Mouse (Mus musculus) gastrocnemius, adult 18-20 months (tissue): ENCODE results near the gene Vps26c. TPM values are rescaled to one million over a fixed set of nuclear protein-coding genes. Genes with fewer than 3 reads are reported as not detected.
"Not testable (repeated sequence)": the region's sequence is repeated elsewhere in the genome, so short reads cannot be mapped to it uniquely, and the experiment has no call there.

ENCODE experiments used
- DNase-seq: peaks from one replicate; pipeline ENCODE4 v3.0.0; 2021; ENCODE audit warnings: low spot score
- total RNA-seq, 2 experiments: library from RNA; stranded (reverse); gene quantifications; 2 replicates each; pipeline ENCODE4 v1.2.3; 2021

Gene Vps26c
- total RNA-seq, 2 experiments from 2014 or later: 8.9 to 10.6 TPM

DNA sequence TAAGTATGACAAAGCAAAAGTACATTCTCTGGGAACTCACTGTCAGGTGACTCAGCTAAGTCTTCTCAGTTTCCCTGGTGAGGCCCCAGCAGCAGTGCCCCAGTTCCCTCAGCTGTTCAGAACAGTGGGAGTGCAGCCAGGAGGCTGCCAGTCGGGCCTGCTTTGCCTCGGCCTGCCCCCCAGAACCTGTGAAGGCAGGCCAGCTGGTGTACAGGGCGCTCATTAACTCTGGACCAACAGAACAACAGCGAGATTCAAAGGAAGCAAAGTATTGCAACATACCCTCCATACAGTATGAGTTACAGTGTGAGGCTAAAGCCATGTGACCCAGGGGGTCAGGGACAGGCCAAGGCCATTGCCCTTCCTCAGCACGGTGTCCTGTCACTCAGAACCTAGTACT is 28.7 kb downstream of the Vps26c start:
- peak; percentile 67 for DNase-seq

DNA sequence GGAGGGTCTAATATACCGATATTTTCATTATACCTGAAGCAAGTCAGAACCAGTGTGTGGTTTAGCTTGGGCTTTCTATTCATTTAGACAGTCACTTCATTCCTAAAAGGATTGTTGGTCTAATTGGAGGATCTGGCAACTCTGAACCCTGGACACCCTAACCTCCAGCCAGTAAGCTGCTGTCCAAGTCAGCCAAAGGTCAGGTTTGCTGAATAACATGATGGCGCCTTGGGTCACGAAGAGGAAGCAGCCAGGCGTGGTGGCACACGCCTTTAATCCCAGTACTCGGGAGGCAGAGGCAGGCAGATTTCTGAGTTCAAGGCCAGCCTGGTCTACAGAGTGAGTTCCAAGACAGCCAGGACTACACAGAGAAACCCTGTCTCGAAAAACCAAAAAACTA is 29.5 kb downstream of the Vps26c start:
- not testable (repeated sequence) for DNase-seq

DNA sequence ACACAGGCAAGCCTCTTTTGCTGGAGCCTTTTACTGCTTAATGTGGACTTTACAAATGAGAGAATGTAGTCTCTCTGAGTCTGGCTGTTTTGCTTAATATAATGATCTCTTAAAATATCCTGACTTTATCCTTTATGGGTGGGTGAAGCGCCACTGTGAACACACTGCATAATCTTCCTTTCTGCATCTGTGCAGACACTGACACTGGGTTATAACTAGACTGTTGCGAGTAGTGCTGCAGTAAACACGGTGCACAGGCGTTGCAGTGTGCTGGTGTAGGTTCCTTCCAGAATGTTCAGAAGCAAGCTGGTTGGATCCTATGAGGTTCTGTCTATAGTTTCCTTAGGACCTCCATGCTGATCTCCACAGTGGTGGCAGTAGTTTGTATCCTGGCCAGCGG is 37.3 kb downstream of the Vps26c start:
- DNase-seq: no peak

DNA sequence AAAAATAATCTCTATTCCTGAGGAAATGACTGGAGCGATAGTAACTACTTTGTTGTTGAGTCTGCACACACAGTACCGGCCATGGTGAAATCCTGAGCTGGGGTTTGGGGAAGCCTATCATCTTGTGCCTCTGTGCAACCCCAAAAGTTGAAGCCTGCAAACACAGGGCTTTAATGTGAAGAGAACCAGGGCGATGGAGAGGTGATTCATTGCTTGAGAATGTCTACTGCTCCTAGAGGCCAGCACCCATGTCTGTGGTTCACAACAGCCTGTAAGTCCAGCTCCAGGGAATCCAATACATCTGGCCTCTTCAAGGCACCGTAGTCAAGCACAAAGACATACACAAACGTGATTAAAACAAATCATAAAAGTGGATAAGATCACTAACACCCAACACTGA is 39.3 kb downstream of the Vps26c start:
- no peak for DNase-seq

DNA sequence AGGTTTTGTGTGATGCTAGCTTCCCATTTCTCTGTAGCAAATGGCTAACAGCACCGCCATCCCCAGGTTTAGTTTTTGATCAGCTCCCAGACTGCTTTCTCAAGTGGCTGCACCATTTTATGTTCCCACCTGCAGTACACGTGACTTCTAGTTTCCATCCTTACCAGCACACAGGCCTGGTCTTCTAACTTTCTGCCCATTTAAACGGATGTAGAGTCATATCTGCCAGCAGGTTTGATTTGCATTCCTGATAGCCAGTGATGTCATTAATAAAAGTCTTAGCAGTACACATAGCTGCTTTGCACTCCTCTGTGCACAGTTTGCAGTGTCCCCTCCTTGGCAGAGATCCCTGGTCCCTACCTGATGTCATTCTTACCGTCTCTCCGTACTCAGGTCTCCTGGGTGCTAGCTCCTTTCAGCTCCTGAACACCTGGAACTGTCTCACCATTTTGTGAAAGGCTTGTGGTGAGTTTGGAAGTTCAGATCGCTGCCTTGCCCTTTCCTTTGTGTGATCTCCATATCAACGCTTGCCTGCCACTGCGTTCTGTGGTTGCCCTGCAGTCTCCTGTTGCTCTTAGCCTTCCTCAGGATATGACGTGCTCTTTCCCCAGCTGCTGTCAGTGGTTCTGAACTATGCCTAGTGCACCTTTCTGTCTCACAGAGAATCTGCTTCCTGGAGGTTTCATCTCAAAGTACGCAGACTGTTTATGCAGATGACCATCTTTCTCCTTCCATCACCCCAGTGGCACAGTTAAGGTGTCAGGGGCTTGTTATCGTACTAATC is 41.7 kb downstream of the Vps26c start:
- DNase-seq: no peak

DNA sequence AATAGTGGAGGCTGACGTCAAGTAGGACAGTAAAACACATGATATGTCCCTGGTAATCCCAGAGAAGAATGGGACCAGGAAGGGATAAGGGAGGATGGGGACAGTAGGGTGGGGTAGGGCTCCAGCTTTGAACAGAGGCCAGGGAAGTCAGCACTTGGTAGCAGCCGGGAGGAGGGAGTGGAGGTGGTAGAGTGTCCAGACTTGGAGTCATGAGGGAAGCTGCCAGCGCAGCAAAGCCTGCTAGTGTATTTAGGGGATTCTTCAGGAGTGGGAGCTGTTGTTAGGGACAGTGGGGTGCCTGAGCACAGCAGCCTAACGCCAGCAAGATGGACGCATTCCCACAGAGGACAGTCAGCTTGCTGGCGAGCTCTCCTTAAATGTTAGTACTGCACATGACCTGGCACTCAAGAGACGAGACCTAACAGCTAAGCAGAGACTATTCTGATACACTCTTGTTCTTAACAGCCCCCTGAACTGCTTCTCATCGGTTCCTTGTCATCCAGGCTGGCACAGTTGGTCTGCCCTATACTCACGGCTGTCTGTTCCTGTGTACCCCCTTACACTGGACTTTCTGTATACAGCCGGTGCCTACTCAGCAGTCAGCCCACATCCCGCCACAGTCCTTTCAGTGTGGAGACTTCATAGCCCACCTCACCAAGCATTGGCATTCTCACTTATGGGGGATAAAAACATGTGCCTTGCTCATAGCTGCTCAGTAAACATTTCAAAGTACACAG is 53.4 kb downstream of the Vps26c start:
- DNase-seq: peak; percentile 10

DNA sequence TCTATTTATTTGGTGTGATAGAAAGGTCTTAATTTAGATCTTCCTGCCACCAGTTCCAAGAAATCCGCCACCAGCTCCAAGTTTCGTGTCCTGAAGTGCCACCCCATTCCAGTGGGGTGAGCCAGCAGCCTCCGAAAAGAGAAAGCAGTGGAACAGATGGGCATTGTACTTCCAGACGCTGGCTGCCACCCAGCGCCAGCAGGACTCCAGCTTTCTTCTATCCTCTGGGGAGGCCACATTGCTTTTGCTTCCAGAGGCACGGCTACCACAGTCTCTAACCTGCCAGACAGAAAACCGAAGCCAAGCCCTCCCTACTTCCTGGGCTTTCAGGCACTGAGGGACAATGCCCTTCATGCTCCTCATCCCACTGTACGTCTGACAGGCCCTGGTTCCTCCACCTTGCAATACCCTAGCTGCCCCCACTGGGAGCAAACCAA is 54.1 kb downstream of the Vps26c start:
- peak; percentile 81 for DNase-seq

DNA sequence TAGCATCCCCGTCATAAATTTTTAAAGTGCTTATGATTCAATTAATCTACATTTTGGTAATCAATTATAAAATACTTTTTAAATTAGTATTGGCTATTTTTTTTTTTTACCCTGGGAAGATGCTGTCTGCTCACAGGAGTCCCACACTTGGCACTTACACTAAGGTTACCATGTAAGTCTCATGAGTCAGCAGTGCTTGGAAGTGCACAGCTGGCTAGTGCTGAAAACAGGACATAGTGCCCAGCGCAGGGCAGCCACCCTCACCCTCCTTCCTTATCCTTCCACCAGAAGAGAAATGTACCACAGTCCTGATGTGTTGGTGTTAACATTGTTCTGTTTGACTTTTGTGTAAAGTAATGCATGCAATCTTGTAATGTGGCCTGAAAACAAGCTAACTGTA is 58.2 kb downstream of the Vps26c start:
- peak; percentile 16 for DNase-seq

DNA sequence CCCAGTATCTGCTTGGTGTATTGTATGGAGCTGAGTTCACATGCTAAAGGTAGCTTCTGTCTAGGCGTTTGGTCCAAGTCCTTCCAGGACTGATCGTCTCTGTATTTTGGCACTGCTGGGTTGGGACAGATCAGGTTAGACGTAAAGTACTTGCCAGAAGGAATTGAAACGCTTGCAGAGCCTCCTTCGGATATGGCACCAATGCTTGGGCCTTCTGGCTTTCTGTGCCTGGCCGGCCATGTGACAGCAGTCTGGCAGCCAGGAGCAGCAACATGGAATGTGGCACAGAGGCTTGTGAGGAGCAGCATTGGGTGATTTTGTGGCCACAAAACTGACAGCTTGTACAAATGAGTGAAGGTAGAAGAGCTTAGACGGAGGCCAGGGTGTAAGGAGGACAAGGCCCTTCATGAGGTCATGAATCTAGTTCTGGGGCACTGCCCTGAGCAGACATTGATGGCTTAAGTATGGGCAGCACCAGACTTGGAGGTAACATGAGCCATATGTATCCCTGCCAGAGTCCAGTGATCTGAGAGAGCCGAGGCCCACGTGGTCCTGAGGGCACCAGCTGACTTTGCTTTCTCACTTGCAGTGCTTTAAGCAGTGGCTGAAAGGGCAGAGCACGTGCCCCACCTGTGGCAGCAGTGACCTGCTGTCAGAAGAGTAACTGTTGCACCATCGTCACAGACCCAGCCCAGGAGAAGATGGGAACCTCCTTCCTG is 59.1 kb downstream of the Vps26c start:
- peak; percentile 87 for DNase-seq

DNA sequence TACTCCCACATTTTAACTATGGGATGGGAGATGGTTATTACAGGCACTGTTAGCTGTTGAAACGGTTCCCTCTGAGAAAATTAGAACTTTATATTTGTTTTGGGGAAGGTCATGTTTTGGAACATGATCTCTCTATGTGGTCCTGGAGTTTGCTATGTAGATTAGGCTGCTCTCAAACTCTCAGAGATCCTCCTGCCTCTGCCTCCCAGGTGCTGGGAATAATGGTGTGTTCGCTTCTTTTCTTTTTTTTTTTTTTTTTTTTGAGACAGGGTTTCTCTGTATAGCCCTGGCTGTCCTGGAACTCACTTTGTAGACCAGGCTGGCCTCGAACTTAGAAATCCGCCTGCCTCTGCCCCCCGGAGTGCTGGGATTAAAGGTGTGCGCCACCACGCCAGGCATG is 60.3 kb downstream of the Vps26c start:
- not testable (repeated sequence) for DNase-seq

DNA sequence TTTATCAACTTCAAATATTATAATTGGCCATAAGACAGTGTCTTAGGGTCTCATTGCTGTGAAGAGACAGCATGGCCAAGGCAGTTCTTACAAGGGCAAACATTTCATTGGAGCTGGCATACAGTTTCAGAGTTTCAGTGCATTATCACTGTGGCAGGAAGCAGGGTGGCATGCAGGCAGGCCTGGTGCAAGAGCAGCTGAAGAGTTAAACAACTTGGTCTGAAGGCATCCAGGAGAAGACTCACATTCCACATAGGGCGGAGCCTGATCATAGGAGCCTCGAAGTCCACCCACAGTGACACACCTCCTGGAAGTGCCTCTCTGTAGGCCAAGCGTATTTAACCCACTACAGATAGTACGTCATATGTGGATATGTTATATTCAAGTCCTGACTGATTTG is 60.7 kb downstream of the Vps26c start:
- DNase-seq: no peak

DNA sequence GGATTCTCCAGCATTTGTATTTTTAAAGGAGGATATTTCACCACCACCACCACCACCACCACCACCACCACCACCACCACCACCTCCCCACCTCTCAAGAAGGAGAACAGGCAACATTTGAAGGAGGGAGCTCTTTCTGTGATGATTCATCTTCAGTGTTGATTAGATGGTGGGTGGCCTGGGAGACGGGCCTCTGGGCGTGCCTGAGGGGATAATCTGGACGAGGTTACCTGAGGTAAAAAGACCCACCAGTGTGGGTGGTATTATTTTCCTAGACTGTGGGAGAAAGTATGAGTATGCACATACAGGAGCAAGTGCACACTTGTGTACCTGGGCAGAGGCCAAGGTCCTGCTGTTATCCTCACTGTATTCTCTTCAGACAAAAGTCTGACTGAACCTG is 62.6 kb downstream of the Vps26c start:
- no peak for DNase-seq

DNA sequence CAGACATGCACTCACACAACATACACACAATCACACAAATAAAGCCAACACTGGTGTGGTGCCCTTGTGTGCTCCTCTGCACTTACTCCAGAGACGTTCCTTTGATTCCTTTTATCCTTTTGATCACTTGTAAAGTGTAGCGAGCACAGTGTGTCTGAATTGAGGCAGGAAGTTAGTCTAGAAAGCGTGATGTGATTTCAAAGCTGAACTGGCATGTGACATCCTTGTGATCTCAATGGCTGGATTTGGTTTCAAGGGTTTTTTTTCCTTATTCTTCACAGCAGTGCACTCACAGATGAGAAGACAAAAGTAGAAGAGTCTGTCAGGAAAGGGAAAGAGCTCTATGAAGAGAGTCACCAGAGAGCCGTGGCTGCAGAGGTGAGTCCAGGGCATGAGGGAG is 72.5 kb downstream of the Vps26c start:
- no peak for DNase-seq

DNA sequence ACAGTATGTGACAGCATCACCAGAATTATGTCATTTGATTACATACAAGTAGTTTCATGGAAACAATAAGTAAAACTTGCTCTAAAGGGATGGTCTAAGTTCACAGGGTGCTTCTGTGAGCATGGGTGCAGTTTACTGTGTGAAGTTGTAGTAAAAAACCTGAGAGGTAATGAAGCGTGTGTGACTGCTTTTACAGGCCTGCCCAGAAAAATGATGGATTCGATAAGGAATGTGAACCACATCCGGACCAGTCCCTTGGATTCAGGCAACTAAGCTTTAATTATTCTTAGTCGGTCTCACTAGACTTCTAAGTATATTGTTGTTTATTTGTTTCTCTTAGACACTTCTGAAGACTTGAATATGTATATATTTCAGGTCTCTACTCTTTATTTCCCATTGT is 73.9 kb downstream of the Vps26c start:
- DNase-seq: no peak

DNA sequence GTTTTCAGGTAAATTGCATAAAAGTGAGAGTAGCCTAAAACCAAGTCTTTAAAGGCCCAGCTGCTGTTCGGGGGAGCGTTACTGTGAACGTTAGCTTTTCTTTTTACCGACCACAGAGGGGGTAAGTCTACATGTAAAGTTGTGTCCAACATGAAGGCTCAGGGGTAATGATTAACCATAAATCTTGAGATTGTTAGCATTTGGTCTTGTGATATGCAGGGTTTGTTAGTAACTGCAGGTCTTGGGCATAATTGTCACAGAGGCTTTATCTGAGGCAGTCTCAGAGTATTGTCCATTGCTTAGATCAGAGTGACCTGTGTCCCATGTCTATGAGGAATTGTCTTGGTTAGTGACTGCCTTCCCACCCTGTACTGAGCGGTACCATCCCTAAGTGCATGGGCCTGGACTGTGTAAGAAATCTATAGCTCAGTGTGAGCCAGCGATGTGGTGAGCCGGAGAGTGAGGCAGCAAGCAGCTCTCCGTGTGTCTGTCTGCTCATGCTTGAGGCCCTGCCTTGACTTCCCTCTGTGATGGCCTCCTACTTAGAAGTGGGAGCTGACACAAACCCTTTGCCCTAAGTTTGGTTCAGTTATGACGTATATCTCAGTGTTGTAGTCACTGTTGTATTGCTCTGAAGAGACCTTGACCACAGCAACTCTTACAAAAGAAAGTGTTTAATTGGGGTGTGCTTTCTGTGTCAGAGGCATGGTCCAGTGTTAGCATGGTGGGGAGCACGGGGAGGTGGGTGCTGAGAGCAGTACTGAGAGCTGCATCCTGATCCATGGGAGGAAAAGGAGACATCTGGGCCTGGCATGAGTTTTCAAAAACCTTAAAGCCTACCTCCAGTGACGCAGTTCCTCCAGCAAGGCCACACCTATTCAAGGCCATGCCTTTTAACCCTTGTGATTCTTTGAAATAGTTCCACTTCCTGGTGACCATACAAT is 74.8 kb downstream of the Vps26c start:
- DNase-seq: no peak

DNA sequence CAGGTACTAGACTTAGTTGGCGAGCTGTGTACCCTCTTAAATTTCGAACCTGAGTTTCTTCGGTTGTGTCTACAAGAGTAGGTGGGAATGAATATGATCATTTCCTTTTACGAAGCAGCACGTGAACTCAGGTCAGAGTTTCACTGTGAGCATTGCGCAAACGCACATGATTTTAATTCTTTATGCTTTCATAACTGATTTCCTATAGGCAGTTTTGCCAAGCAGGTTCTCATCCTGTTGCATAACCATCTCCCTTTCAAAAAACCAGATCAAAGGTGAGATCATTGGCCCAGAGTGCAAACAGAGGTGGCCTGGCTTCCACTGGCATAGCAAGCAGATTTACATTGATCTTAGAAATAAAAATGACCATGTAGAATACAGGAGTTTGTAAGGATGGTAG is 77.0 kb downstream of the Vps26c start:
- no peak for DNase-seq

DNA sequence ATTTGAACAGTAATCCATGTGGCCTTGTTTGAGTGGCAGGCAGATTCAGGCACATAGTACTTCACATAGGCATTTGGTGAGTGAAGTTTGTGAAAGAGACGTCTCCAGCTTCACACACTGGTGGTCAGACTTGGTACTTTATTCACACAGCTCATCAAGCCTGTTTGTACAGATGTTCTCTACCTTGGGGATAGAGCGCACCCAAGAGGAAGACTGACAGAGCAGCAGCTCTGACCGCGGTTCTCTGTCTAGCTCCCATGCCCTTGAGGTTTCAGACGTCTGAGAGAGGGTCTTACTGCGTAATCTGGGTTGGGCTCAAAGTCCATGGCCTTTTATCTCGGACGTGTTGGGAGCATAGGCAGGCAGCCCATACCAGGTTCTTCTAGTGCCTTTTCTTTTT is 77.5 kb downstream of the Vps26c start:
- DNase-seq: no peak
